Mouse (Mus musculus) liver, embryonic 18 days (tissue): ENCODE results near the gene Serpinb3d. TPM values are rescaled to one million over a fixed set of nuclear protein-coding genes. Genes with fewer than 3 reads are reported as not detected.

Experiments used
- polyA plus RNA-seq: library from polyadenylated mRNA; depleted of rRNA; stranded (reverse); fragments of >200 nt; gene quantifications from 2 replicates; pipeline ENCODE4 v1.2.3, GENCODE M21; 2012; rRNA removed

The Serpinb3d gene
- not detected in 2 replicates for polyA plus RNA-seq

DNA sequence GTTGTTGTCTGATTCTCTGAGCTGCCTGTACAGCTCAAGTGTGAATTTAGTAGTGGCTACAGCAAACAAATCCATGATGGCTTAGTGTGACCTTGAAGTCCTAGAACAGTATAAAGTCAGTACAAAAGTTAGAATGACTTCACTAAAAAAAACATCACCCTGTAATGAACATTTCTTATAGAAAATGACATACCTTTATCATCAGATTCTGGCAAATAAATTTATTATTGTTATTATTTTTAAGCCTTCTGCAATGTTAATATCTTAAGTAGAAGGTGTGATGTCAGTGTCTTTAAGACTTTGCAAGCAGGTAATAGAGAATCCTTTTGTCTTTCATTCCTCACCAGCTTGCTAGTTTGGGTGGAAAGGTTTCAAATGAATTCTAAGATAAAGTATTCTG is at the start of gene Serpinb3d:
Serpinb3d (minus strand) TSS at position 101 of the 400 bp plus-strand sequence.

DNA sequence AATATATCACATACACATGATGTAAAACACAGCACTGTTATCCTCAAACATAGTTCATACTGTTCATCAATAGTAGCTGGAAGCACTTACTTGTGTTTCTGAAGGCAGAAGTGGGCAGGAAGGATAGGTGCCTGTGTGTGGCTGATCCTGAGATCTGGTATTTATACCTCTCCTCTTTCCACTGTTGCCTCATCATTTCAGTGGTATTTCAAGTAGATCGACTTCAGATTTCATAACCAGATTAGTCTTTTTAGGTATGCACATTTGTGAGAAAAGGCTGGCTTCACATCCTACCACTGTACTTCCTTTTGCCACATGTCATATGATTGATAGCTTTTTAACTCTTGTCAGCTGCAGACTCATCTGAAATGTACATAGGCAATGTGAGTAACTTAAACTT is 31.1 kb downstream of the Serpinb3d start, which contains the start of gene Serpinb3a:
Serpinb3a (minus strand) TSS at position 101 of the 400 bp plus-strand sequence.

Other genes with a start within 250 kb of the Serpinb3d start
- 0.01 TPM in 2 replicates for gene Serpinb5, start 222.3 kb downstream of the Serpinb3d start, polyA plus RNA-seq
- gene Serpinb12, start 149.1 kb downstream of the Serpinb3d start, polyA plus RNA-seq, result not detected in 2 replicates
- not detected in 2 replicates for gene Serpinb13, start 102.5 kb downstream of the Serpinb3d start, polyA plus RNA-seq
- gene Serpinb3a, start 31.2 kb downstream of the Serpinb3d start, polyA plus RNA-seq, result not detected in 2 replicates
- not detected in 2 replicates for gene Serpinb3b, start 194.9 kb upstream of the Serpinb3d start, polyA plus RNA-seq
- gene Serpinb3c, start 194.9 kb upstream of the Serpinb3d start, polyA plus RNA-seq, result not detected in 2 replicates